Mouse (Mus musculus): ENCODE results near the gene Igtp.
"Not testable (repeated sequence)": the region's sequence is repeated elsewhere in the genome, so short reads cannot be mapped to it uniquely, and the experiment has no call there.

Gene Igtp

GRCm38 (mm10) chr11:58213673-58214342, 14.5 kb downstream of the Igtp start:
- DNase-seq, result no peak

DNA sequence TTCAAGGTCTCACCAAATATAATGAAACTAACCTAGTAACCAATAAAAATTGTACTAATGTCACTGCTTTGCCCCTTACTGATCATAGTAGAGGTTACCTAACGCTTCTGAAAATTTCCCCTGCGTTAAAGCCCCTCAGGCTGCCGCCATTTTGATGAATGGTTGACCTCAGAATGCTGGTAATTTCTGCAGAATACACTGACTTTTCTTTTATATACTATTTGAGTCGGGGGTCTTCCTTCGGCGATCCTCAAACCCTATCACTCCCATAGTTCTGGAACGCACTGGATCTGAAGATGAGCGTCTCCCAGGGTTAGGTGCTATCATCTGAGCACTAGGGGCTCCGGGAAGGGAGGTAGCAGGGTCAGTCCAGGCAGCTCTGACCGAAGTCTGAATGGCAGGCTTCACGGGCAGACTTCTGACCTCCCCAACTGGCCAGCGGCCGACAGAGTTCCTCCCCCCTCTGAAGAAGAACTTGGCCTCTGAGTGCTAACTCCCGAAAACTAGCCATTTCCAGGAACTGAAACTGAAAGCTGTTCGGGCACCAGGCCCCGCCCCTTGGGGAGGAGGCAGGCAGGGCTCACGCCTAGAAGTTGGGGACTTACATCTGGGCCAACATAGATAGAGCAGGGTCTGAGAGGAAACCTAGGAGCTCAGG, 15.2 kb downstream of the Igtp start:
- DNase-seq, result peak; percentile 99

DNA sequence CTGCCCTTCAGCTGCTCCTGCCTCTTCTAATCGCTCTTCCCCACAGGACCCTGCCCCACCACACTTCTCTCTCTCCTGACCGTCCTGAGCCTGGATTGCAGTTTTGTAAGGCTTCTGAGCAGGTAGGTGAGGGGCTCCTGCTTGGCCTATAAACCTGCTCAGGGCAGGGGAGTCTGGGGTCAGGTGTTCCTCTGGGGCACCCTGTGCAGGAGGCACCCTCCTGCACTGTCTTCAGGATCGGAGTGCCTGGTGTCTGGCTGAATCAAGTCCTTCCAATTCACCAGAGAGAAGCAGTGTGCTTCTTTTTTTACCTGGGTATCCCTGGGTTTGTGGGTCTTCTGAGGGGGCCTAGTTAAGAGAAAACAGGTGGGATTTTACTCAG, 15.7 kb downstream of the Igtp start:
- DNase-seq, result not testable (repeated sequence)

GRCm38 (mm10) chr11:58215814-58216213, 16.5 kb downstream of the Igtp start:
- DNase-seq, result peak; percentile 93

DNA sequence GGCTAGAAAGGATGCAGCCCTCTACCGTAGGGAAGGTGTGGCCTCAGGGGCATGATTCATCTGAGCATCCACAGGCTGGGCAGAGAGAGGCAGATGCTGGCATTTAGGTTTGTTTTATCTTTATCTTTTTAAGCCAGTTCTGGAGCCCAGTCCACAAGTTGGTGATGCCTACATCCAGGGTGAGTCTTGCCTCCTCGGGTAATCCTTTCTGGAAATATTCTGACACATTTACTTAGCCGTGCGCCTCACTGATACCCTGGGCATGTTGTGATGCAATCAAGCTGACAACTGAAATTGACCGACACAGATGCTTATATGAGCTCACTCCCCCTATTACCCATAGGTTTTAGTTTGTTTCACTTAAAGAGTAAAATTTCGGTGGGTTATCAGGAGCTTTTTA, 17.5 kb downstream of the Igtp start:
- DNase-seq, result no peak

DNA sequence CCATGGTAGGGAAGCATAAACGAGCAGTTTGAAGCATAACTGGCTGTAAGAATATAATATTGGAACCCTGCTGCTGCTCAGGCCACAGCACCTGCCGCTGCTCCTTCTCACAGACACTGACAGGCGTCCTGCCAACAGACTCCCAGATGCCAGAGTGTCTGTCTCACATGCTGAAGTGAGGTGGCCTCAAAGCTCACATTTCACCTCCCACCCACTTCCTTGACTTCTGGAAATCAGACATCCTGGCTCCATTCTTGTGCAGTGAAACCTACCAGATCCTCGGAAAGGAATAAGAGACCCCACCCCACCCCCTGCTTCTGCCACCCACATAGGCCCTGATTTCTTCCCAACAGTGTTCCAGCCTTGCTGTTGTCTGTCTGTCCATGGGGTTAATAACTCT, 24.4 kb downstream of the Igtp start:
- DNase-seq, result peak; percentile 95

GRCm38 (mm10) chr11:58224313-58224712, 25.0 kb downstream of the Igtp start:
- DNase-seq, result peak; percentile 97

- DNase-seq, result not testable (repeated sequence)
Observed at GRCm38 (mm10) chr11:58224872-58225271, 25.5 kb downstream of the Igtp start.

DNA sequence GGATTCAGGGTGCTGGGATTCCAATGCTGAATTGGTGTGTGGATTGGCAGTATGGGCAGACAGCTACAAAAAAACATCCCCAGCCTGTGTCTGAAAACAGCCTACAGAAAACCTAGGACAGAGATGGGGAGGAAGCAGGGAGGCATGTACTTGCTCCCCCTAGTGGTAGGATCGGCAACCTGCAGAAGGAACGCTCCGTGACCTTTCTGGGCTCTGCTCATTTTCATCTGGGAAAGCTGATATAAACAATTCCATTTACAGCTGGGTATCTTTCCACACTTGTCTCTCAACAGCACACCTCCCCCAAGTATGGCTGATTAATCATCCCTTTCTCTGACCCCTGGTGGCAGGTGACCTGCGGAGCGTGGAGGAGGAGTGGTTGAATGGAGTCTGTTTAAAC, 26.3 kb downstream of the Igtp start:
- peak; percentile 96 for DNase-seq

DNA sequence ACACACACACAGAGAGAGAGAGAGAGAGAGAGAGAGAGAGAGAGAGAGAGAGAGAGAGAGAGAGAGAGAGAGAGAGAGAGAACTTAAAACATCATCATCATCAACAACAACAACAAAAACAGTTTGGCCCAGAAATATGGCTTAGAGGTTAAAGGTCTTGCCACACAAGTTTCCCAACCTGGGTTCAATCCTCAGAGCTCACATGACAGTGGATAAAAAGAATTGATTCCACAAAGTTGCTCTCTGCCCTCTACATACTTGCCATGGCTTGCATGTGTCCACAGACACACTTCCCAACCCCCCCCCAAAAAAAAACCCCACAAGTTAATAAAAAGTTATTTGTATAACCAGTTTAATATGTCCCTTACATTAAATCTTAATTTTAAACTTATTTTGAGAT, 27.1 kb downstream of the Igtp start:
- DNase-seq, result no peak

- DNase-seq, result not testable (repeated sequence)
Observed at GRCm38 (mm10) chr11:58228021-58228420, 28.7 kb downstream of the Igtp start.

DNA sequence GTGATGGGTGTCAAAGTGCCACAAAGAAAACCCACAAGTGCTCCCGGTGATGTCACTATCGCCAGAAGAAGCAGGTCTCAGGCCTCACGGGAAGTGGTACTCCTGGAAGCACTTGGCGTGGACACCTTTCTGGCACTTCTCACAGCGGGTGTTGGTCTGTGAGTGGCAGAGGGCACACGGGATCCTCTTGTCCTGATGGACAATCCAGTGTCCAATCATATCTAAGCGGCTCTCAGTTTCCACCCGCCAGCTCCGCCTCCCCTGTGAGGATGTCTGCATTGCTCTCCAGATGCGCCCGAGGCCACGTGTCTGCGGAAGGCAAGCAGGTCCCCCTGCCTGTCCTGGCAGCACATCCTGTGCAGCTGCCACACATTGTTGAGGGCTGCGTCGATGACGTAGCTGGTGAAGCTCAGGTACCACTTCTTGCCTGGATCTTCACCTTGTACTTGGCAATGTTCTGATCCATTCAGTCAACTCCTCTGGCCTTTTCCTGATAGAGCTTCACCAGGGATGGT, 31.1 kb downstream of the Igtp start:
- peak; percentile 87 for DNase-seq

- peak; percentile 82 for DNase-seq
Observed at GRCm38 (mm10) chr11:58231156-58231555, 31.8 kb downstream of the Igtp start.

DNA sequence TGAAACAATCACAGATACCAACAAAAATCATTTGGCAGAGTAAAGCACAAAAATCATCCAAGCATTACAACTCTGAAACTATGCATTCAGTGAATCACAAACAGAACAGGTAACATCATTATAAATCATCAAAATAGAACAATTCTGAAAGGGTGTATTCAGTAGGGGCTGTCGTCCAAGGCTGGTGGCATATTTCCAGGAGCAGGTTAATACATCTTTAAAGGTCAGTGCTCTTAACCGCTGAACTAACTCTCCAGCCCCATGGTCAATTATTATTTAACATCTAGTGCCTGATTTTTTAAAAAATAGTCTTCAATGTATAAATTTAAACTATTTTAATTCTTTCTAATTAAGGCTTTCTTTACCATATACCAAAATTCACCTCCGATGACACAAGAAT, 35.2 kb downstream of the Igtp start:
- DNase-seq, result peak; percentile 8

GRCm38 (mm10) chr11:58235152-58235551, 35.8 kb downstream of the Igtp start:
- peak; percentile 85 for DNase-seq

GRCm38 (mm10) chr11:58238840-58239791, 39.8 kb downstream of the Igtp start:
- peak; percentile 97 for DNase-seq

- peak; percentile 97 for DNase-seq
Observed at GRCm38 (mm10) chr11:58247294-58247693, 47.9 kb downstream of the Igtp start.

- peak; percentile 79 for DNase-seq
Observed at GRCm38 (mm10) chr11:58249203-58249981, 50.0 kb downstream of the Igtp start.

DNA sequence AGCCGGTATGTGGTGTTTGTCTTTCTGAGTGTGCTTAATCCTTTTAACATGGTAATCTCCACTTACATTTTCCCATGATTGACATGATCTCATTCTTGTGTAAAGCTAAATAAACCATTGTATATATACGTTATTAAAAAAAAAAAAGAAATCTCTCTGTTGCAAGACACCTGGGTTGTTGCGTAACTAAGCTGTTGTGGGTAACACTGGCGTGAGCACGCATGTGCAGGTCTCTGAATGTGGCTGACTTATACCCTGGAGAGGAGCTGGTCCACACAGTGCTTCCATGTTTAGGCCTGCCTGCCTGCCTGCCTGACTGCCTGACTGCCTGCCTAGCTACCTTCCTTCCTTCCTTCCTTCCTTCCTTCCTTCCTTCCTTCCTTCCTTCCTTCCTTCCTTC, 51.2 kb downstream of the Igtp start:
- peak; percentile 22 for DNase-seq

GRCm38 (mm10) chr11:58254411-58254810, 55.1 kb downstream of the Igtp start:
- DNase-seq, result peak; percentile 30
